Mouse (Mus musculus) CH12.LX (cell line): ENCODE measurements around the gene Mroh2a. TPM values are rescaled to one million over a fixed set of nuclear protein-coding genes. Genes with fewer than 3 reads are reported as not detected.

ENCODE experiments used
- DNase-seq: peaks from one replicate; pipeline ENCODE4 v3.0.0-alpha.2; 2013; ENCODE audit errors: extremely low read depth
- H3K27ac ChIP-seq: 2 replicates; pipeline ENCODE4 v1.5.1; 2012; ENCODE audit warnings: low read depth, mild to moderate bottlenecking, control low read depth, moderate library complexity; ENCODE audit not compliant: insufficient read depth
- H3K27me3 ChIP-seq: replicated peaks from 2 replicates; pipeline ENCODE3; 2012; ENCODE audit warnings: inconsistent platforms
- H3K36me3 ChIP-seq, 2 experiments: replicated peaks in 1 of 2; 2 replicates each; pipeline versions ENCODE3 to v1.6.1; 2012; ENCODE audit warnings: inconsistent platforms in 1 of 2, low read length in 1 of 2, mild to moderate bottlenecking in 1 of 2, mixed read lengths in 1 of 2, moderate library complexity in 1 of 2; ENCODE audit not compliant: control insufficient read depth in 1 of 2, insufficient read depth in 1 of 2
- H3K4me1 ChIP-seq, 2 experiments: 2 replicates each; pipeline ENCODE4 v1.6.1; 2012; ENCODE audit warnings: inconsistent platforms in 1 of 2, moderate library complexity in 1 of 2; ENCODE audit not compliant: insufficient read depth in 2 of 2, control insufficient read depth in 1 of 2
- H3K4me2 ChIP-seq: 2 replicates; pipeline ENCODE4 v1.6.1; 2012; ENCODE audit warnings: low read depth, mild to moderate bottlenecking, control low read depth; ENCODE audit not compliant: poor library complexity, insufficient read depth, severe bottlenecking
- H3K4me3 ChIP-seq, 3 experiments: fragments of 150-350 bp in 1 of 3; sonication (generic) in 1 of 3; replicated peaks in 1 of 3; 2 replicates each; pipeline versions ENCODE3 to v1.5.1; 2011 to 2012; ENCODE audit warnings: low read depth in 2 of 3, low read length in 2 of 3, mild to moderate bottlenecking in 2 of 3, moderate library complexity in 2 of 3, control low read depth in 1 of 3, improper control_type of control experiment in 1 of 3, inconsistent platforms in 1 of 3, mixed read lengths in 1 of 3; ENCODE audit not compliant: poor library complexity in 1 of 3
- H3K79me2 ChIP-seq: replicated peaks from 2 replicates; pipeline ENCODE4 v1.6.1; 2012; ENCODE audit warnings: mild to moderate bottlenecking, moderate library complexity; ENCODE audit not compliant: control insufficient read depth, poor library complexity, insufficient read depth, severe bottlenecking; ENCODE audit errors: extremely low read depth
- H3K9ac ChIP-seq: 2 replicates; pipeline ENCODE4 v1.6.1; 2012; ENCODE audit warnings: low read depth, mild to moderate bottlenecking, control low read depth, moderate library complexity; ENCODE audit not compliant: insufficient read depth
- H3K9me3 ChIP-seq: replicated peaks from 2 replicates; pipeline ENCODE3; 2012; ENCODE audit warnings: low read length, inconsistent platforms, mixed read lengths
- BHLHE40 ChIP-seq: IDR thresholded peaks from 2 replicates; pipeline ENCODE4 v1.6.1; 2011; ENCODE audit warnings: mild to moderate bottlenecking, low read depth, low read length, improper control_type of control experiment
- CHD1 ChIP-seq: IDR thresholded peaks from 2 replicates; pipeline ENCODE4 v1.6.1; 2012; ENCODE audit warnings: low read depth, low read length, improper control_type of control experiment, inconsistent platforms
- CTCF ChIP-seq, 2 experiments: IDR thresholded peaks in 1 of 2; conservative IDR thresholded peaks in 1 of 2; 2 replicates each; pipeline ENCODE4 v1.5.1; 2011 to 2012; ENCODE audit warnings: low read depth in 2 of 2, low read length in 2 of 2, improper control_type of control experiment in 1 of 2, inconsistent platforms in 1 of 2, mild to moderate bottlenecking in 1 of 2, moderate library complexity in 1 of 2
- ELF1 ChIP-seq: IDR thresholded peaks from 2 replicates; pipeline ENCODE4 v1.6.1; 2014; ENCODE audit warnings: low read depth, mild to moderate bottlenecking, inconsistent platforms, low read length, improper control_type of control experiment
- GABPA ChIP-seq: IDR thresholded peaks from 2 replicates; pipeline ENCODE4 v1.6.1; 2012; ENCODE audit warnings: low read depth, low read length, improper control_type of control experiment, inconsistent platforms; ENCODE audit not compliant: insufficient replicate concordance
- HCFC1 ChIP-seq: IDR thresholded peaks from 2 replicates; pipeline ENCODE4 v1.6.1; 2012; ENCODE audit warnings: low read depth, mild to moderate bottlenecking, inconsistent platforms, low read length, improper control_type of control experiment
- JUN ChIP-seq: IDR thresholded peaks from 2 replicates; pipeline ENCODE4 v1.6.1; 2011; ENCODE audit warnings: low read depth, mild to moderate bottlenecking, low read length, improper control_type of control experiment, moderate library complexity; ENCODE audit not compliant: insufficient read depth
- JUND ChIP-seq: conservative IDR thresholded peaks from 2 replicates; pipeline ENCODE4 v1.6.1; 2011; ENCODE audit warnings: low read depth, low read length, improper control_type of control experiment
- MAX ChIP-seq: IDR thresholded peaks from 2 replicates; pipeline ENCODE4 v1.6.1; 2011; ENCODE audit warnings: low read length, improper control_type of control experiment
- MAZ ChIP-seq: IDR thresholded peaks from 2 replicates; pipeline ENCODE4 v1.6.1; 2012; ENCODE audit warnings: low read depth, mild to moderate bottlenecking, inconsistent platforms, low read length, improper control_type of control experiment, moderate library complexity
- MEF2A ChIP-seq: IDR thresholded peaks from 2 replicates; pipeline ENCODE4 v1.6.1; 2014; ENCODE audit warnings: low read depth, mild to moderate bottlenecking, inconsistent platforms, low read length, improper control_type of control experiment, borderline replicate concordance
- MYC ChIP-seq: IDR thresholded peaks from 2 replicates; pipeline ENCODE4 v1.6.1; 2011; ENCODE audit warnings: low read depth, mild to moderate bottlenecking, improper control_type of control experiment, low read length
- NRF1 ChIP-seq: IDR thresholded peaks from 2 replicates; pipeline ENCODE4 v1.6.1; 2014; ENCODE audit warnings: low read depth, mild to moderate bottlenecking, inconsistent platforms, low read length, improper control_type of control experiment, moderate library complexity
- PAX5 ChIP-seq: IDR thresholded peaks from 2 replicates; pipeline ENCODE4 v1.6.1; 2012; ENCODE audit warnings: low read length, inconsistent platforms, mixed read lengths
- POLR2A ChIP-seq: IDR thresholded peaks from 2 replicates; pipeline ENCODE4 v1.6.1; 2011; ENCODE audit warnings: low read depth, mild to moderate bottlenecking, improper control_type of control experiment, low read length
- POLR2AphosphoS2 ChIP-seq: IDR thresholded peaks from 2 replicates; pipeline ENCODE4 v1.6.1; 2011; ENCODE audit warnings: low read depth, low read length, improper control_type of control experiment
- RCOR1 ChIP-seq: conservative IDR thresholded peaks from 2 replicates; pipeline ENCODE4 v1.6.1; 2012; ENCODE audit warnings: low read depth, mild to moderate bottlenecking, inconsistent platforms, low read length, improper control_type of control experiment
- SIN3A ChIP-seq: IDR thresholded peaks from 2 replicates; pipeline ENCODE4 v1.6.1; 2012; ENCODE audit warnings: low read length, improper control_type of control experiment, inconsistent platforms
- TBP ChIP-seq: conservative IDR thresholded peaks from 2 replicates; pipeline ENCODE4 v1.6.1; 2011; ENCODE audit warnings: low read depth, low read length, improper control_type of control experiment
- TCF12 ChIP-seq: IDR thresholded peaks from 2 replicates; pipeline ENCODE4 v1.6.1; 2014; ENCODE audit warnings: low read depth, mild to moderate bottlenecking, inconsistent platforms, low read length, improper control_type of control experiment
- UBTF ChIP-seq: IDR thresholded peaks from 2 replicates; pipeline ENCODE4 v1.6.1; 2012; ENCODE audit warnings: low read depth, mild to moderate bottlenecking, inconsistent platforms, low read length, improper control_type of control experiment, moderate library complexity
- ZKSCAN1 ChIP-seq: IDR thresholded peaks from 2 replicates; pipeline ENCODE4 v1.6.1; 2012; ENCODE audit warnings: low read depth, inconsistent platforms, low read length, improper control_type of control experiment, borderline replicate concordance
- ZNF384 ChIP-seq: IDR thresholded peaks from 2 replicates; pipeline ENCODE4 v1.6.1; 2012; ENCODE audit warnings: low read depth, low read length, improper control_type of control experiment, inconsistent platforms
- dilution Hi-C: fragments of 300-500 bp; cut with MboI; formaldehyde crosslinking; loops from 2 replicates; pipeline ENCODE4 v1.14.3; 2020; ENCODE audit warnings: low sequenced_read_pairs; ENCODE audit not compliant: extremely low pct_unique_long_range_greater_than_20kb, extremely low pct_ligation_motif_present
- in situ Hi-C: fragments of 300-500 bp; cut with MboI; formaldehyde crosslinking; loops from 3 replicates; pipeline ENCODE4 v1.14.3; 2019; ENCODE audit warnings: low sequenced_read_pairs, low pct_ligation_motif_present, low pct_unique_long_range_greater_than_20kb, mixed read lengths
- polyA plus RNA-seq: library from polyadenylated mRNA; unstranded; fragments of >175 nt; gene quantifications from 2 replicates; pipeline ENCODE4 v1.2.1, GENCODE M21; 2012; ENCODE audit warnings: low read depth; ENCODE audit not compliant: insufficient read length
- total RNA-seq, 2 experiments: library from RNA; depleted of rRNA; stranded (reverse); fragments of 300-350 nt in 1 of 2; fragments of >200 nt in 1 of 2; gene quantifications; 2 replicates each; pipeline ENCODE4 v1.2.3; 2012 to 2014

Gene Mroh2a
- total and polyA plus RNA-seq, 3 experiments, result 0.17 to 1.0 TPM; not detected in 1

DNA sequence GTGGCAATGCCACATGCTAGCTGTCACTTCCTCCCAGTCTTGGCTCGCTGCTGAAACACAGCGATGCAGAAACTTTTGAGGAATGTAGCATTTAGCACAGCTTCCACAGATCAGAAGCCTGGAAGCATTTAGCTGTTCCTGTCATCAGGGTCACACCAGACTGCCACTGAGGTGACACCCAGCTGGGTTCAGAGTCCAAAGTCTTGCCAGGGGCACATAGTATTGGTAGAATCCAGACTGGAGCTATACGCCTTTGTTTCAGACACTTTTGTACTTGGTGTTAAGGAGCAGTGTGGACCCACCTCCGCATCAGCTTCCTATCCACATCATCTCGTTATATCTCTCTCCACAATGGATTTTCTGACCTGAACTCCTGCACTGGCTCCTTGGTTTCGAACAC lies 26.8 kb downstream of the Mroh2a start:
- Histone ChIP-seq H3K4me3 (no peak overlapping the region), H3K27ac (no peak overlapping the region), H3K79me2 (no peaks in the 10 kb centered on the region), H3K9me3 (peaks cover 78% of the 10 kb centered on the region), H3K27me3 (peaks cover 13% of the 10 kb centered on the region), H3K9ac (no peak overlapping the region), H3K4me1 (no peaks in the 10 kb centered on the region), H3K4me2 (no peak overlapping the region), H3K36me3 (no peaks in the 10 kb centered on the region)
- in situ Hi-C loops, result no loop called here
- no peak for DNase-seq
- dilution Hi-C loops, result no loop called here
- no peak for TF ChIP-seq HCFC1
- no peak for TF ChIP-seq POLR2AphosphoS2
- TF ChIP-seq GABPA, result no peak
- no peak for TF ChIP-seq NRF1
- no peak for TF ChIP-seq RCOR1
- no peak for TF ChIP-seq MAX
- TF ChIP-seq BHLHE40, result no peak
- no peak for TF ChIP-seq TCF12
- TF ChIP-seq CTCF (conservative IDR thresholded peaks at IDR 0.05 in 1 of 2, IDR thresholded peaks at IDR 0.05 in 1 of 2; ENCODE audit: low read depth in 2 of 2, low read length in 2 of 2), result no peak
- TF ChIP-seq MYC, result no peak
- TF ChIP-seq MEF2A, result no peak
- no peak for TF ChIP-seq UBTF
- no peak for TF ChIP-seq JUN
- no peak for TF ChIP-seq ELF1
- TF ChIP-seq PAX5, result no peak
- TF ChIP-seq MAZ, result no peak
- no peak for TF ChIP-seq JUND
- TF ChIP-seq SIN3A, result no peak

DNA sequence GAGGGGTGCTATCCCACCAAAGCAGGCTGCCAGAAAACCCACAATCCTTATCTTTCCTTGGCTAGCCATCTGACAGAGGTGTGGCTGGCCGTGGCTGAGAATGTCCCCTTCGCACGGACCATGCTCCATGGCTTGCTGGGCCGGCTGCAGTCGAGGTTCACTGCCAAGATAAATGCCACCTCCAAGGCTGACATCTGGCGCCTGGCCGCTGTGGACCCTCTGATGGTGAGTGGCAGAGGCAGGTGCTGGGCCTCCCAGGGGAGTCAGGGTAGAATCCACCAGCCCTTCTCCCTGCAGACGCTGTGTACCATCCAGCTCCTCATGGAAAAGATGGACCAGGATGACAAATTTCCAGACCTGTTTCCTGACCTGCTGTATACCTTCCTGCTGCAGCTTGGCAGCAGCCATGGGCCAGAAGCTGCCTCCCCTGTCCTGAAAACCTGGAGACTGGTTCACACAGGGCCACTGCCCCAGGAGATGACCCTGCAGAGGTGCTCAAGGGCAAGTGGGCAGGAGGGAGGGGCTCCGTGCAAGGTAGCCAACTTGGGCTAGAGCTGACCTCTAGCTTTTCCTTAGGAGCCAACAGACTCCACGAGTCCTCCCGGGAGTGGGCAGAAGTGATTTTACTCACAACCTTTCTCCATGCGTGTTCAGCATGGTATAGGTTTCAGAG lies 28.1 kb downstream of the Mroh2a start:
- peaks cover 67% of the 10 kb centered on the region for H3K9me3 ChIP-seq
- in situ Hi-C loops, result no loop called here
- H3K27me3 ChIP-seq, result peaks cover 10% of the 10 kb centered on the region
- dilution Hi-C loops, result no loop called here
- no peak for DNase-seq
- H3K9ac ChIP-seq, result no peak overlapping the region
- peaks cover 0 to 10% of the 10 kb centered on the region in 2 experiments; a peak in 2 of 4 replicates for H3K4me1 ChIP-seq
- no peak overlapping the region for H3K27ac ChIP-seq
- H3K36me3 ChIP-seq, result peaks cover 0 to 6% of the 10 kb centered on the region in 2 experiments
- no peak overlapping the region for H3K4me3 ChIP-seq
- TF ChIP-seq MAZ (no peak), ZNF384 (no peak), POLR2A (no peak), RCOR1 (no peak), TBP (no peak), CHD1 (no peak), ZKSCAN1 (no peak)
- TF ChIP-seq, all 38 proteins: peak for 0
- Histone ChIP-seq H3K79me2 (no peaks in the 10 kb centered on the region), H3K4me2 (no peak overlapping the region)
